Mouse (Mus musculus): ENCODE data around the gene Kcnd2. TPM values are rescaled to one million over a fixed set of nuclear protein-coding genes. Genes with fewer than 3 reads are reported as not detected.

Kcnd2 gene
- polyA plus RNA-seq, 2 experiments: 2.8 to 5.4 TPM

- Histone ChIP-seq H3K4me1 (ENCODE audit: control insufficient read depth, insufficient read depth, low read length) (no peaks in the 10 kb centered on the region), H3K4me2 (replicated peaks; ENCODE audit: low read depth, low read length, severe bottlenecking) (no peak overlapping the region), H3K9ac (ENCODE audit: low read depth, low read length, severe bottlenecking) (no peak overlapping the region), H3K4me3 (replicated peaks; ENCODE audit: low read length) (no peak overlapping the region), H3K27ac (replicated peaks; ENCODE audit: low read depth, low read length) (no peak overlapping the region), H3K36me3 (ENCODE audit: control insufficient read depth, insufficient read depth, low read length) (no peaks in the 10 kb centered on the region), H3K27me3 (ENCODE audit: control insufficient read depth, insufficient read depth, low read length) (no peaks in the 10 kb centered on the region), H3K9me3 (ENCODE audit: control insufficient read depth, low read length) (no peaks in the 10 kb centered on the region)
- DNase-seq (ENCODE audit: low spot score) (no peak), ATAC-seq (ENCODE audit: low FRiP score, low read depth) (no peak)
- WGBS: 55% methylated on average over 2 of the region's 2 CpGs
- no peak for TF ChIP-seq POLR2A (IDR thresholded peaks at IDR 0.05; ENCODE audit: borderline replicate concordance, extremely low read depth, insufficient read depth, insufficient read length)
These were observed 52.6 kb downstream of the Kcnd2 start for GRCm38 (mm10) chr6:21267897-21268296.

- Histone ChIP-seq H3K36me3 (ENCODE audit: control insufficient read depth, insufficient read depth, low read length) (no peaks in the 10 kb centered on the region), H3K9ac (ENCODE audit: low read depth, low read length, severe bottlenecking) (no peak overlapping the region), H3K4me1 (ENCODE audit: control insufficient read depth, insufficient read depth, low read length) (no peaks in the 10 kb centered on the region), H3K4me2 (replicated peaks; ENCODE audit: low read depth, low read length, severe bottlenecking) (no peak overlapping the region), H3K9me3 (ENCODE audit: control insufficient read depth, low read length) (no peaks in the 10 kb centered on the region), H3K27me3 (ENCODE audit: control insufficient read depth, insufficient read depth, low read length) (no peaks in the 10 kb centered on the region), H3K4me3 (replicated peaks; ENCODE audit: low read length) (no peak overlapping the region), H3K27ac (replicated peaks; ENCODE audit: low read depth, low read length) (no peak overlapping the region)
- ATAC-seq (ENCODE audit: low FRiP score, low read depth) (no peak), DNase-seq (ENCODE audit: low spot score) (no peak)
- 69% methylated on average over 6 of the region's 6 CpGs for WGBS
- TF ChIP-seq POLR2A (IDR thresholded peaks at IDR 0.05; ENCODE audit: borderline replicate concordance, extremely low read depth, insufficient read depth, insufficient read length): no peak
These were observed 62.1 kb downstream of the Kcnd2 start for GRCm38 (mm10) chr6:21277343-21277933.

- Histone ChIP-seq H3K4me2 (replicated peaks; ENCODE audit: low read depth, low read length, severe bottlenecking) (no peak overlapping the region), H3K9ac (ENCODE audit: low read depth, low read length, severe bottlenecking) (no peak overlapping the region), H3K9me3 (ENCODE audit: control insufficient read depth, low read length) (no peaks in the 10 kb centered on the region), H3K4me1 (ENCODE audit: control insufficient read depth, insufficient read depth, low read length) (no peaks in the 10 kb centered on the region), H3K4me3 (replicated peaks; ENCODE audit: low read length) (no peak overlapping the region), H3K27me3 (ENCODE audit: control insufficient read depth, insufficient read depth, low read length) (no peaks in the 10 kb centered on the region), H3K27ac (replicated peaks; ENCODE audit: low read depth, low read length) (no peak overlapping the region), H3K36me3 (ENCODE audit: control insufficient read depth, insufficient read depth, low read length) (no peaks in the 10 kb centered on the region)
- no peak for TF ChIP-seq POLR2A (IDR thresholded peaks at IDR 0.05; ENCODE audit: borderline replicate concordance, extremely low read depth, insufficient read depth, insufficient read length)
- no peak for ATAC-seq (ENCODE audit: low FRiP score, low read depth)
- no peak for DNase-seq (ENCODE audit: low spot score)
- 89% methylated on average over 4 of the region's 4 CpGs for WGBS
These were observed 89.6 kb downstream of the Kcnd2 start for GRCm38 (mm10) chr6:21304943-21305342.

GRCm38 (mm10) chr6:21310159-21310558, 94.9 kb downstream of the Kcnd2 start:
- no peaks in the 10 kb centered on the region for H3K27me3 ChIP-seq (ENCODE audit: control insufficient read depth, insufficient read depth, low read length)
- no peak overlapping the region for H3K27ac ChIP-seq (replicated peaks; ENCODE audit: low read depth, low read length)
- no peak overlapping the region for H3K9ac ChIP-seq (ENCODE audit: low read depth, low read length, severe bottlenecking)
- no peaks in the 10 kb centered on the region for H3K36me3 ChIP-seq (ENCODE audit: control insufficient read depth, insufficient read depth, low read length)
- H3K9me3 ChIP-seq (ENCODE audit: control insufficient read depth, low read length): no peaks in the 10 kb centered on the region
- DNase-seq (ENCODE audit: low spot score): no peak
- no peak overlapping the region for H3K4me3 ChIP-seq (replicated peaks; ENCODE audit: low read length)
- ATAC-seq (ENCODE audit: low FRiP score, low read depth): no peak
- no peak for TF ChIP-seq POLR2A (IDR thresholded peaks at IDR 0.05; ENCODE audit: borderline replicate concordance, extremely low read depth, insufficient read depth, insufficient read length)
- H3K4me1 ChIP-seq (ENCODE audit: control insufficient read depth, insufficient read depth, low read length): no peaks in the 10 kb centered on the region
- no peak overlapping the region for H3K4me2 ChIP-seq (replicated peaks; ENCODE audit: low read depth, low read length, severe bottlenecking)
- WGBS: 74% methylated on average over 3 of the region's 3 CpGs

- 89% methylated on average over 6 of the region's 6 CpGs for WGBS
- TF ChIP-seq POLR2A (IDR thresholded peaks at IDR 0.05; ENCODE audit: borderline replicate concordance, extremely low read depth, insufficient read depth, insufficient read length): no peak
These were observed 106.1 kb downstream of the Kcnd2 start for GRCm38 (mm10) chr6:21321407-21321806.

GRCm38 (mm10) chr6:21322211-21322610, 106.9 kb downstream of the Kcnd2 start:
- TF ChIP-seq POLR2A (IDR thresholded peaks at IDR 0.05; ENCODE audit: borderline replicate concordance, extremely low read depth, insufficient read depth, insufficient read length): no peak
- H3K36me3 ChIP-seq (ENCODE audit: control insufficient read depth, insufficient read depth, low read length): no peaks in the 10 kb centered on the region
- H3K4me1 ChIP-seq (ENCODE audit: control insufficient read depth, insufficient read depth, low read length): no peaks in the 10 kb centered on the region
- H3K4me3 ChIP-seq (replicated peaks; ENCODE audit: low read length): no peak overlapping the region
- H3K9me3 ChIP-seq (ENCODE audit: control insufficient read depth, low read length): no peaks in the 10 kb centered on the region
- H3K27ac ChIP-seq (replicated peaks; ENCODE audit: low read depth, low read length): no peak overlapping the region
- H3K27me3 ChIP-seq (ENCODE audit: control insufficient read depth, insufficient read depth, low read length): no peaks in the 10 kb centered on the region
- H3K4me2 ChIP-seq (replicated peaks; ENCODE audit: low read depth, low read length, severe bottlenecking): no peak overlapping the region
- WGBS: 84% methylated on average over 4 of the region's 4 CpGs
- DNase-seq (ENCODE audit: low spot score) (no peak), ATAC-seq (ENCODE audit: low FRiP score, low read depth) (no peak)
- no peak overlapping the region for H3K9ac ChIP-seq (ENCODE audit: low read depth, low read length, severe bottlenecking)

More at GRCm38 (mm10) chr6:21321407-21321806, 106.1 kb downstream of the Kcnd2 start:
- Histone ChIP-seq H3K36me3 (ENCODE audit: control insufficient read depth, insufficient read depth, low read length) (no peaks in the 10 kb centered on the region), H3K9ac (ENCODE audit: low read depth, low read length, severe bottlenecking) (no peak overlapping the region), H3K4me1 (ENCODE audit: control insufficient read depth, insufficient read depth, low read length) (no peaks in the 10 kb centered on the region), H3K27me3 (ENCODE audit: control insufficient read depth, insufficient read depth, low read length) (no peaks in the 10 kb centered on the region), H3K27ac (replicated peaks; ENCODE audit: low read depth, low read length) (no peak overlapping the region), H3K4me2 (replicated peaks; ENCODE audit: low read depth, low read length, severe bottlenecking) (no peak overlapping the region), H3K4me3 (replicated peaks; ENCODE audit: low read length) (no peak overlapping the region), H3K9me3 (ENCODE audit: control insufficient read depth, low read length) (no peaks in the 10 kb centered on the region)
- DNase-seq (ENCODE audit: low spot score) (no peak), ATAC-seq (ENCODE audit: low FRiP score, low read depth) (no peak)

Measured in limb, embryonic 14.5 days (tissue).